Comparison of ENCODE assay signal across 28 mouse cellular contexts in genomic region chr6:136139967-136140366, GRCm38 (mm10). TPM values are rescaled to one million over a fixed set of nuclear protein-coding genes. Genes with fewer than 3 reads are reported as not detected.
"Had no signal": no experiment of that assay in that cellular context is flagged by ENCODE, and none has a peak within 500 bp of the region (broad histone marks: within the 10 kb centered on the region; RNA-seq: fewer than 3 reads in every experiment).

No protein-coding gene starts in this region.

- H3K4me1 ChIP-seq: heart, embryonic 10.5 days; heart, embryonic 12.5 days; hindbrain, embryonic 12.5 days; intestine, embryonic 15.5 days; limb, embryonic 12.5 days; liver, embryonic 12.5 days had no signal

- DNase-seq: gastrocnemius, adult 2 months; gastrocnemius, postnatal 10 days; gastrocnemius, postnatal 25 days; heart, adult 18-20 months; heart, postnatal 10 days; heart, postnatal 4 days; kidney, adult 2 months; kidney, adult 9 months; kidney, postnatal 10 days; kidney, postnatal 36 days; left cerebral cortex, postnatal 4 days had no signal

- H3K36me3 ChIP-seq: heart, embryonic 10.5 days; heart, embryonic 12.5 days; hindbrain, embryonic 10.5 days; hindbrain, embryonic 12.5 days; intestine, embryonic 15.5 days; limb, embryonic 12.5 days; limb, embryonic 15.5 days; liver, embryonic 12.5 days had no signal

- H3K27ac ChIP-seq: gastrocnemius, adult 2 months; heart, embryonic 10.5 days; hindbrain, embryonic 10.5 days; hindbrain, embryonic 12.5 days; hindbrain, embryonic 14.5 days; intestine, embryonic 15.5 days; layer of hippocampus, adult 2 months; left cerebral cortex, adult 2 months; limb, embryonic 12.5 days; limb, embryonic 15.5 days; liver, embryonic 12.5 days; liver, embryonic 14.5 days had no signal

- H3K9me3 ChIP-seq: heart, embryonic 10.5 days; heart, embryonic 12.5 days; hindbrain, embryonic 10.5 days; hindbrain, embryonic 12.5 days; intestine, embryonic 15.5 days; limb, embryonic 12.5 days; limb, embryonic 15.5 days; liver, embryonic 12.5 days had no signal

- ATAC-seq: hindbrain, embryonic 16.5 days; inflammation-experienced regulatory T-cells, adult 6 months; intestine, embryonic 15.5 days; intestine, postnatal 0 days; liver, embryonic 12.5 days had no signal

- H3K4me3 ChIP-seq: gastrocnemius, adult 2 months; heart, embryonic 10.5 days; heart, embryonic 12.5 days; hindbrain, embryonic 10.5 days; hindbrain, embryonic 12.5 days; intestine, embryonic 15.5 days; layer of hippocampus, adult 2 months; left cerebral cortex, adult 2 months; limb, embryonic 12.5 days; limb, embryonic 15.5 days; liver, embryonic 12.5 days had no signal

- H3K27me3 ChIP-seq: heart, embryonic 12.5 days; hindbrain, embryonic 12.5 days; intestine, embryonic 15.5 days; limb, embryonic 12.5 days; limb, embryonic 15.5 days; liver, embryonic 12.5 days had no signal

- H3K4me2 ChIP-seq: heart, embryonic 12.5 days; hindbrain, embryonic 12.5 days; hindbrain, embryonic 14.5 days; intestine, embryonic 15.5 days; limb, embryonic 12.5 days; limb, embryonic 15.5 days; liver, embryonic 12.5 days had no signal

- H3K9ac ChIP-seq: heart, embryonic 12.5 days; hindbrain, embryonic 12.5 days; hindbrain, embryonic 14.5 days; intestine, embryonic 15.5 days; limb, embryonic 12.5 days; limb, embryonic 15.5 days; liver, embryonic 12.5 days; liver, embryonic 14.5 days had no signal

RNA-seq across cellular contexts. Expression of gene Grin2b, which starts 33.3 kb away (rescaled TPM):
- total RNA-seq: granulocyte monocyte progenitor cell, adult 5-6 weeks had no signal
- polyA plus RNA-seq: intestine, postnatal 0 days; kidney, adult 2 months; liver, embryonic 16.5 days had no signal
